Mouse (Mus musculus): ENCODE data around the gene Rps2. TPM values are rescaled to one million over a fixed set of nuclear protein-coding genes. Genes with fewer than 3 reads are reported as not detected.
A peak's percentile ranks its signal among the peaks of the same experiment; 100 is the strongest.

Rps2 gene
- total RNA-seq, 2 experiments from 2014 or later = 302 to 315 TPM

- H3K4me3 ChIP-seq = peak within 1 kb of the TSS; percentile 89
- TF ChIP-seq CTCF (conservative IDR thresholded peaks at IDR 0.05) = no peak; the same call in 1 of the 2 replicates
- DNase-seq (ENCODE audit: low spot score in 2 of 2) = peak in 1 of 2 experiments; percentile 55
- peak within 1 kb of the TSS; percentile 98 for H3K27ac ChIP-seq
Measured at GRCm38 (mm10) chr17:24689251-24690081, 28.4 kb upstream of the Rps2 start, which contains the start of gene Syngr3. Syngr3 (minus strand) TSS chr17:24689955.

GRCm38 (mm10) chr17:24692385-24692784, 25.5 kb upstream of the Rps2 start:
- no peak overlapping the region for H3K4me3 ChIP-seq
- DNase-seq (ENCODE audit: low spot score in 2 of 2) = no peak
- no peak overlapping the region for H3K27ac ChIP-seq
- TF ChIP-seq CTCF (conservative IDR thresholded peaks at IDR 0.05) = no peak

DNA sequence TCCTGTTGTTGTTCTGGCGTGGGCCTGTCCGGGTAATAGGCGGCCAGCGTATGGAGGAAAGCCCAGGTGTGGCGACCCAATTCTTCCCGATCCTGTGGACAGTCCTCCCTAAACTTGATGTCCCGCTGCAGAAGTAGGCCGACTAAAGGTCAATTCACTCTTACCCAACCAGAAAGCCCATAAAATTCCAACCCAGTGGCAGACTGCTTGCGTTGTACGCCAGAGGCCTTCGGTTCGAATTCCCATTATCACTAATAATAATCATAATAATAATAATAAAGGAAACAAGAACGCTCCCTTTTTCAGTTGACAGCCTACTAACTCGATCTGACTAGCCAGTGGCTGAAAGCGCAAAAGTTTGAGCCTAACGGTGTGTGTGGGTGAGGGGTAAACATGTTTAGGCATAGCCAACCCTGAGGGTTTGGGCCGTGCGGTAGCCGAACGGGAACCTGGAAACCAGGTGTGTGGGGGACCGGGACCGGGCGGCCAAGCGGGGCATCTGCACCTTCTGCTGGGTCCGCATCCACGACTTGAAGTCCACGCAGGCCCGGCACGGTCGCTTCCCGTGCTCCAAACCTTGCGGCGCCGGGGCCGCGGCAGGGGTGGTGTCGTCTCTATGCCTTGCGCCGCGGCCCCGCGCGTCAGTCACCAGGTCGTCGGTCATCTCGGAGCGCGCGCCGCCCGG, 22.4 kb upstream of the Rps2 start:
- no peak for TF ChIP-seq CTCF (conservative IDR thresholded peaks at IDR 0.05)
- no peak for DNase-seq (ENCODE audit: low spot score in 2 of 2)

GRCm38 (mm10) chr17:24696011-24696697, 21.8 kb upstream of the Rps2 start, which contains the start of the genes Gfer and Noxo1:
Gfer (minus strand) TSS chr17:24696156.
Noxo1 (plus strand) TSS chr17:24696234.
- peak within 1 kb of the TSS; percentile 81 for H3K4me3 ChIP-seq
- peak; percentile 74 to 77 for DNase-seq (ENCODE audit: low spot score in 2 of 2)
- TF ChIP-seq CTCF (conservative IDR thresholded peaks at IDR 0.05) = peak; percentile 56
- H3K27ac ChIP-seq = peak within 1 kb of the TSS; percentile 92

More for the DNA sequence above, 22.4 kb upstream of the Rps2 start:
- H3K27ac ChIP-seq = peak overlapping the region; percentile 88
- H3K4me3 ChIP-seq = peak overlapping the region; percentile 81

DNA sequence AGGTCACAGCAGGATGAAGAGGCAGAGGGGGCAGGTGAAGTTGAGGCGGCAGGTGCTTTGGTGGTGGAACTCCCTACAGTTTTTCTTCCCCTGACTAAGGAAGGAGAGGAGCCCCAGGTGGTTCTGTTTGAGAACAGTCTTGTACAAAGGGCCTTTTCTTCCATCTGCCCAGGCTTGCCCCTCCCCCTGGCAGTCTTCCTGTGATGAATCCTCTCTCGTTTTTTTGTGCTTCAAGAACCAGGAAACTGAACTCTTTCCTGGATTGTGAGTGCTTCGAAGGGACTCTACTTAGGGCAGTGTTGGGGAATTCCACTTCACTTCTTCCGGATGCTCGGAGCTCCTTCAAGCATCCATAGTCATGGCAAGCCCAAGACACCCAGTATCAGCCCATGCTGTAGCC, 19.9 kb upstream of the Rps2 start:
- Histone ChIP-seq H3K27ac (no peak overlapping the region), H3K4me3 (no peak overlapping the region)
- no peak for TF ChIP-seq CTCF (conservative IDR thresholded peaks at IDR 0.05)
- no peak for DNase-seq (ENCODE audit: low spot score in 2 of 2)

GRCm38 (mm10) chr17:24698715-24699114, 19.2 kb upstream of the Rps2 start:
- H3K27ac ChIP-seq = no peak overlapping the region
- no peak overlapping the region for H3K4me3 ChIP-seq
- TF ChIP-seq CTCF (conservative IDR thresholded peaks at IDR 0.05) = no peak
- DNase-seq (ENCODE audit: low spot score in 2 of 2) = no peak

DNA sequence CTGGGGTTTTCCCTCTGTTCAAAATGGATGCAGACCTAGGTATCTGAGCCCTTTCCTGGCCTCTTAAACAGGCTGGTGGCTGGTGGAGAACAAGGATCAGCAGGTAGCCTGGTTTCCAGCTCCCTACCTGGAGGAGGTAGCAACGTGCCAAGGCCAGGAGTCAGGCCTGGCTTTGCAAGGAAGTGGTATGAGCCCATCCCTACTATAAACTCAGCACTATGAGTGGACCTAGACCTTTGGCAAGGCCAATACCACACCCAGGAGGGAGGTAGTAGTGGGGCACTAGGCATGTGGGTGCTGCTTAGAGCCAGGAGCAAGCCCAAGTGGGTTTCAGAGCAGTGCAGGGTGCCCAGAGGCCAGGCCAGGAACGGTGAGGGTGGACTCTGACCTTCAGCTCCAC, 18.4 kb upstream of the Rps2 start:
- TF ChIP-seq CTCF (conservative IDR thresholded peaks at IDR 0.05) = no peak
- H3K4me3 ChIP-seq = no peak overlapping the region
- no peak overlapping the region for H3K27ac ChIP-seq
- DNase-seq (ENCODE audit: low spot score in 2 of 2) = no peak

DNA sequence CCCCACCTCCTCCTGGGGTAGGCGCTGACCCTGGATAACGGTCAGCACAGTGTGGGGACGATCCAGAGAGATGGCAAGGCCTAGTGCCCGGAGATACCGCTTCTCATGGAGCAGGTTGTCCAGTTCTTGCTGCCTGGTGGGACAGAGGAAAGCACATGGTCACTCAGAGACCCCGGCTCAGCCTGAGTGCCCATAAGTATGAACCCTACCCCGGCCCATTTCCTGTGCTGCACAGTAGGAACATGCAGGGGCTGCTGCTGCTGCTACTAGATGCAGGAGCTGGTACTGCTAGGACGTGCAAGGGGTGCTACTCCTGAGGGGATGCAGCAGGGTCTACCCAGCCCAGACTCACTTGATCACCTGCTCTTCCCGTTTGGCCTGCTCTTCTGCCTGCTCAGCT, 16.7 kb upstream of the Rps2 start:
- TF ChIP-seq CTCF (conservative IDR thresholded peaks at IDR 0.05) = no peak
- DNase-seq (ENCODE audit: low spot score in 2 of 2) = no peak
- Histone ChIP-seq H3K27ac (no peak overlapping the region), H3K4me3 (no peak overlapping the region)

DNA sequence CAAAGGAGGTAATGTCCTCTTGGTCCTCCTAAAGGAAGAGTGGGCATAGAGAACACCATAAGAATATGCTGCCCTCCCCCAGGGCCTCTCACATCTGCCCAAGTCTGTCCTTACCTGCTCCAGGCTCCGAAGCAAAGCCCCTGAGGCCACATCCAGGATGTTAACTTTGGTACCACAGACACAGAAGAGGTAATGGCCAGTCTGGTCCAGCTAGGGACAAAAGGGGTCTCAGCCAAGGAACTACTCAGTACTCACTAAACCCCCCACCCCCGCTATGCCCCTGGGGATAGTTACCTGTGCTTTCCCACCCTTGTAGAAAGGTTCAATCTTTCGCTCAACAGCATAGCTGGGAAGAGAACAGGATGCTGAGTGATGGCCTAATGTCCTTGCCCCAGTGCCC, 12.1 kb upstream of the Rps2 start:
- no peak for TF ChIP-seq CTCF (conservative IDR thresholded peaks at IDR 0.05)
- Histone ChIP-seq H3K27ac (no peak overlapping the region), H3K4me3 (no peak overlapping the region)
- DNase-seq (ENCODE audit: low spot score in 2 of 2) = no peak

DNA sequence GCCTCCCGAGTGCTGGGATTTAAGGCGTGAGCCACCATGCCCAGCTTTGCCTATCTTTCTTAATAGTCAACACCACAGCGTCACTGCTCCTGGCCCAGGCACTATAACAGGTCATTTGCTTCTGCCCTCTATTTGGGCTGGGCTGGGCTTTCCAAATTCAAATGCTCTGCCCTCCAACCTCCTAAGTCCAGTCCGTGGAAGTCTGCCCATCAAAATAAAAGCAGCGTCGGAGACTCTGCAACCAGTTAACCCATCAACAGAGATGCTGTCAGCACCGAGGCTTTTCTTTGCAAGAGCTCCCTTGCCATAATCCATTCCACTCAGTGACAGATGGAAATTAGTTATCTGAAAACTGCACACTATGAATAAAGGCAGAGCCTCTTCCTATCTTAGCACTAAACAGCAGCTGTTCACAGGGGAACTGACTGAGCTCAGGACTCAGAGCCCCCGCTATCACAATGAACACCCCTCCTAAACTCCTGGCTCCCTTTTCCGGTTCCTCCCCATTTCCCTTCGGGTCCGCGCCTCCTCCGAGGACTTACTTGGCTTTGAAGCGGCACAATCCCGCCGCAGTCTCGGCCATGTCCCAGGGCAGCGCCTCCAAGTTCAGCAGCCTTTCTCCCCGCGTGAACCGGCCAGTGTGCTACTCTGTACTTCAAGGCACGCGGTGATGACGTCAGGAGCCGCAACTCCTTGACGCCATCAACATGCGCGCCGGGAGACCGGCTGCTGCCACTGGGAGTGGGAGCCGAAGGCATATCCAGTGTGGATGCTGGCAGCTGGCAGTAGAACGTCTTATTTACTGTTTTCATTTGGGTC, 10.7 kb upstream of the Rps2 start, which contains the start of gene Tbl3:
TSS of gene Tbl3 (minus strand) at position 679 of the 819 bp plus-strand sequence.
- peak within 1 kb of the TSS; percentile 92 for H3K4me3 ChIP-seq
- DNase-seq (ENCODE audit: low spot score in 2 of 2) = peak; percentile 92 to 97
- peak within 1 kb of the TSS; percentile 85 for H3K27ac ChIP-seq
- TF ChIP-seq CTCF (conservative IDR thresholded peaks at IDR 0.05) = no peak

DNA sequence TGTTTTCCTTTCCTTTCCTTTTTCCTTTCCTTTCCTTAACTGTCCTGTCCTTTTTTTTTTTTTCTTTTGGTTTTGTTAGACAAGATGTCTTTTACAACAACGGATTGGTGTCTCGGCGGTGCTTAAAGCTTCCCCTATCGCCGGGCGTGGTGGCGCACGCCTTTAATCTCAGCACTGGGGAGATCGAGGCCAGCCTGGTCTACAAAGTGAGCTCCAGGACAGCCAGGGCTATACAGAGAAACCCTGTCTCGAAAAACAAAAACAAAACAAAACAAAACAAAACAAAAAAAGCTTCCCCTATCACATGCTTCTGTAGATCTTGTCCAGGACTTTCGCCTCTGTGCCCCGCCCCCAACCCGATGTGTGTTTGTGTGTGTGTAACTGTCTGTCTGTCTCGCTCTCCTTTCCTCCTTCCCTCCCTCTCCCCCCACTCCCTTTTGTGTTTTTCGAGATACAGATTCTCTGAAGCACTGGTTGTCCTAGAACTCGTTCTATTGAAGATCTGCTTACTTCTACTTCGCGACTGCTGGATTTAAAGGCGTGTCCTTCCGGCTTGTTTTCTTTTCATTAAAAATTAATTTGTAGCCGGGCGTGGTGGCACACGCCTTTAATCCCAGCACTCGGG, 10.0 kb upstream of the Rps2 start:
- TF ChIP-seq CTCF (conservative IDR thresholded peaks at IDR 0.05) = no peak
- no peak for DNase-seq (ENCODE audit: low spot score in 2 of 2)
- Histone ChIP-seq H3K27ac (peak overlapping the region; percentile 85), H3K4me3 (peak overlapping the region; percentile 92)

- Histone ChIP-seq H3K27ac (no peak overlapping the region), H3K4me3 (no peak overlapping the region)
- DNase-seq (ENCODE audit: low spot score in 2 of 2) = no peak
- TF ChIP-seq CTCF (conservative IDR thresholded peaks at IDR 0.05) = peak; percentile 78
Measured at GRCm38 (mm10) chr17:24708646-24709045, 9.3 kb upstream of the Rps2 start.
